Mouse (Mus musculus) effector memory CD4-positive, alpha-beta T cell, adult 5 months (primary cell): Measurements from ENCODE around the gene Obscn. TPM values are rescaled to one million over a fixed set of nuclear protein-coding genes. Genes with fewer than 3 reads are reported as not detected.

Source experiments
- polyA plus RNA-seq: library from polyadenylated mRNA; unstranded; fragments of 100-300 nt; shearing (Covaris generic); gene quantifications from one replicate; pipeline ENCODE4 v1.2.1, GENCODE M21; 2017

The Obscn gene
- polyA plus RNA-seq = not detected

DNA sequence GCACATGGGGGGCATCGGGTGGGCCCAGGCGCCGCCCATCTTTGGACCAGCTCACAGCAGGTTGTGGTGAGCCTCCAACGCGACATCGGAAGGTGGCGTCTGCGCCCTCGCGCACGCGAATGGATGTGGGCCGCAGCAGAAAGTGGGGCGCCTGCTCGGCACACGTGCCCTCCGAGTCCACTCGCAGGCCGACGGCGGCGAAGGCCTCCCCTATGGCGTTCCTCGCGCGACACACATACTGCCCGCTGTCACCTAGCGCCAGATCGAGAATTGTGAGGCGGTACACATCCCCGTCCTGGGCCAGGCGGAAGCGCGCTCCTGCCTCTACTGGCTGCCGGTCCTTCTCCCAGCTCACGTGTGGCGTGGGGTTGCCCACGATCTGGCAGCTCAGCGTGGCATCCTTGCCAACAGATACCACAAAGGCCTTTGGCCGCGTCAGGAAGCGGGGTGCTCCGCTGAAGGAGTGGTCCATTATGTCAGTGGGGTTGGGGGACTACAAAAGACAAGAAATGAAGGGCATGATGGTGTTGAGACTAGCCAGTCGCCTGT, at the start of gene Obscn:
Gene Obscn (minus strand): TSS at position 499 of the 549 bp plus-strand sequence.

DNA sequence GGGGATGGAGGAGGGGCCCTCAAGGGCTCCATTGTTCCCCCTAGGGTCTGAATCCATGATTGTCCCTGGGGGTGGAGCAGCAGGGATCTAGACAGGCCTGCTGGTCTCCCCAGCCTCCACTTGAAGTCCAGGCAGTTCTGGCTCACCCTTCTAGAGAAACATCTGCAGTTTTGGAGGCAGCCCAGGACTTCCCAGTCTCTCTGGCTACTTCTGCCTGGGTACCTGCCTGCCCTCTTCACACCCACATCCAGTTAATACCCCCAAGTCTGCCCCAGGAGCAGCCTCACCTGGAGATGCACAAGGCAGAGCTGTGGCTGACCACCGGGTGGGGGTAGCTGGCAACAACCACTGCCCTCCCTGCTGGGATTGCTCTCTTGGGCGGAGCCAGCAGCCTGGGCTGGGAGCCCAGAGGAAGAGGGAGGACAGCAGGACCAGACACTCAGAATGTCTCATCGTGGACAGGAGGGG, 46.7 kb upstream of the Obscn start, which contains the start of gene Gjc2:
Gene Gjc2 (minus strand): TSS at position 350 of the 468 bp plus-strand sequence.

GRCm38 (mm10) chr11:59163255-59164236, 27.3 kb upstream of the Obscn start, which contains the start of gene Iba57:
Gene Iba57 (minus strand): TSS chr11:59163739.

DNA sequence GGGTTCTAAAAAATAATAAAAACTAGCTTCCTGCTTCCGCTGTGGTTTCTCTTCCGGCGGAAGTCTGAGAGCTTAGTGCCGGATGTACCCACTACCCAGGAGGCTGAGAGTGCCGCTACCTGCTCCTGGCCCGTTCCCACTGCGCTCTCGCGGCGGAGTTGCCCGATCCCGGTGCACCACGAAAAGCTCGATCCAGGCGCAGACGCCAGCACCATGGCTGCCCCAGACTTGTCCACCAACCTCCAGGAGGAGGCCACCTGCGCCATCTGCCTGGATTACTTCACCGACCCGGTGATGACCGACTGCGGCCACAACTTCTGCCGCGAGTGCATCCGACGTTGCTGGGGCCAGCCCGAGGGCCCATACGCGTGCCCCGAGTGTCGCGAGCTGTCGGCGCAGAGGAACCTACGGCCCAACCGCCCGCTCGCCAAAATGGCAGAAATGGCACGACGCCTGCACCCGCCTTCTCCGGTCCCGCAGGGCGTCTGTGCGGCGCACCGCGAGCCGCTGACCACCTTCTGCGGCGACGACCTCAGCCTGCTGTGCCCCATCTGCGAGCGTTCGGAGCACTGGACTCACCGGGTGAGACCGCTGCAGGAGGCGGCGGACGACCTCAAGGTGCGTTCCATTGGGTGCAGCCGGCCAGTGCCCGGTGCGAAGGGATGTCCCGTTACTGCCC, 158.0 kb downstream of the Obscn start, which contains the start of gene Trim11:
Gene Trim11 (plus strand): TSS at position 67 of the 679 bp plus-strand sequence.

DNA sequence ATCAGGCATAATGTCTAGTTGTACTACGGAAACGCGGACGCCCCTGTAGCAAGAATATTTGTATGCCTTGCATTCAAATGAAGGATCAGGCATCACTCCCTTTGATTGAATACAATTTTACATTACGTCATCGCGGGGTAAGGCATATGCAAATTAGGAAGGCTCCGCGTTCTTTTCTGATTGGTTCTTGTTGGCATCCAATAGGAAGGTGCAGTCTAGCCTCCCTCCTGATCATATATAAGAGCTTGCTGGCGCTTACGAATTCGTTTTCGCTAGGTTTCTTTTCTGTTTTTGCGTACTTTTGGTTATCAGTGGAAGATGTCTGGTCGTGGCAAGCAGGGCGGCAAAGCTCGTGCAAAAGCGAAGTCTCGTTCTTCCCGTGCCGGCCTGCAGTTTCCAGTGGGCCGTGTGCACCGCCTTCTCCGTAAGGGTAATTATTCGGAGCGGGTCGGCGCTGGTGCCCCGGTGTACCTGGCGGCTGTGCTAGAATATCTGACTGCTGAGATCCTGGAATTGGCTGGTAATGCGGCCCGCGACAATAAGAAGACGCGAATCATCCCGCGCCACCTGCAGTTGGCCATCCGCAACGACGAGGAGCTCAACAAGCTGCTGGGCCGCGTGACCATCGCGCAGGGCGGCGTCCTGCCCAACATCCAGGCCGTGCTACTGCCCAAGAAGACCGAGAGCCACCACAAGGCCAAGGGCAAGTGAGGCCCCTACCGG, 181.6 kb downstream of the Obscn start, which contains the start of the genes Hist3h2a and Trim17:
Gene Hist3h2a (plus strand): TSS at position 266 of the 723 bp plus-strand sequence.
Gene Trim17 (plus strand): TSS at position 266 of the 723 bp plus-strand sequence.

DNA sequence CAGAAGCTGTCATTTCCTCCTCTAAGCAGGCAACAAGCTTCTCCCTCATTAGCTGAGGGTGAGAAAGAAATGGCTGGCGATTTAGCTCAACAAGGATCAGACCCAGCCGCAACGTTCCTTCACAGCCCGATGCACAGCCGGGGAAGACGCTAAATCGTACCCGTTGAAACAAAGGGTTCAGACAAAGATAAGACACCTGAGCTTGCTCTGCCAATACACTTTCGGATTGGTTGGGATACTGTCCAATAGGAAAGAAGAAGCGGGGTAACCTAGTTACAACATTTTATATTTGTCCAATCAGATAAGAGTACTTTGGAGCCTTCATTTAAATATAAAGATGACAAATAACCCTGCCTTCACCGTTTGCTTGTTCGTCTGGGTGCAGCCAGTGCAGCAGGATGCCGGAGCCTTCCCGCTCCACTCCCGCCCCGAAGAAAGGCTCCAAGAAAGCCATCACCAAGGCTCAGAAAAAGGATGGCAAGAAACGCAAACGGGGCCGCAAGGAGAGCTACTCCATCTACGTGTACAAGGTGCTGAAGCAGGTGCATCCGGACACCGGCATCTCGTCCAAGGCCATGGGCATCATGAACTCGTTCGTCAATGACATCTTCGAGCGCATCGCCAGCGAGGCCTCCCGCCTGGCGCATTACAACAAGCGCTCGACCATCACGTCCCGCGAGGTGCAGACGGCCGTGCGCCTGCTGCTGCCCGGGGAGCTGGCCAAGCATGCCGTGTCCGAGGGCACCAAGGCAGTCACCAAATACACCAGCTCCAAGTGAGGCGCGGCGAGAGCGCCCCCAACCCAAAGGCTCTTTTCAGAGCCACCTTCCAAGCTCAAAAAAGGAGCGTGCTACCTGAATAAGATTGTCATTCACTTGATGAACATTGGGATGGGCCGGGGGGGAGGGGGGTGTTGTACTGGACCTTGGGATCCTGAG, 187.4 kb downstream of the Obscn start, which contains the start of gene Hist3h2ba:
Gene Hist3h2ba (plus strand): TSS at position 379 of the 938 bp plus-strand sequence.

Other genes with a start within 250 kb of the Obscn start
- 3.0 TPM for gene Zfp39, start 232.2 kb downstream of the Obscn start, polyA plus RNA-seq
- gene Btnl10, start 218.5 kb downstream of the Obscn start, polyA plus RNA-seq = not detected
- gene Rnf187, start 197.5 kb downstream of the Obscn start, polyA plus RNA-seq = 199 TPM
- 13.5 TPM for gene Hist3h2ba, start 187.5 kb downstream of the Obscn start, polyA plus RNA-seq
- 23.4 TPM for gene Hist3h2a, start 181.7 kb downstream of the Obscn start, polyA plus RNA-seq
- 0.30 TPM for gene Trim17, start 181.7 kb downstream of the Obscn start, polyA plus RNA-seq
- 35.4 TPM for gene Trim11, start 158.3 kb downstream of the Obscn start, polyA plus RNA-seq
- 16.7 TPM for gene Iba57, start 27.3 kb upstream of the Obscn start, polyA plus RNA-seq
- gene Gjc2, start 46.8 kb upstream of the Obscn start, polyA plus RNA-seq = not detected
- 56.0 TPM for gene Guk1, start 55.8 kb upstream of the Obscn start, polyA plus RNA-seq
- 20.8 TPM for gene Mrpl55, start 66.1 kb upstream of the Obscn start, polyA plus RNA-seq
- 43.8 TPM for gene 2310033P09Rik, start 71.9 kb upstream of the Obscn start, polyA plus RNA-seq
- 584 TPM for gene Arf1, start 91.9 kb upstream of the Obscn start, polyA plus RNA-seq
- gene Wnt3a, start 154.3 kb upstream of the Obscn start, polyA plus RNA-seq = not detected
- gene Wnt9a, start 170.5 kb upstream of the Obscn start, polyA plus RNA-seq = not detected
- gene Prss38, start 239.3 kb upstream of the Obscn start, polyA plus RNA-seq = not detected